Mouse (Mus musculus): Measurements from ENCODE around the gene Rbms3.

GRCm38 (mm10) chr9:117028586-117028985, 601.1 kb downstream of the Rbms3 start:
- TF ChIP-seq MAX (IDR thresholded peaks at IDR 0.05; ENCODE audit: low read length) (no peak), E2F4 (IDR thresholded peaks at IDR 0.05; ENCODE audit: insufficient replicate concordance, low read depth, low read length) (no peak), CTCF (conservative IDR thresholded peaks at IDR 0.05 in 1 of 2, IDR thresholded peaks at IDR 0.05 in 1 of 2; ENCODE audit: low read depth in 2 of 2, low read length in 2 of 2) (no peak), POLR2AphosphoS2 (IDR thresholded peaks at IDR 0.05; ENCODE audit: low read depth, low read length) (no peak), ETS1 (conservative IDR thresholded peaks at IDR 0.05; ENCODE audit: low read depth, low read length) (no peak), SIN3A (IDR thresholded peaks at IDR 0.05; ENCODE audit: low read length) (no peak)
